Mouse (Mus musculus): ENCODE measurements around the gene Mcf2l. TPM values are rescaled to one million over a fixed set of nuclear protein-coding genes. Genes with fewer than 3 reads are reported as not detected.

Gene Mcf2l
- 0.21 to 0.26 TPM (median 0.26 TPM) in 3 of 4 replicates, not detected in the other for total RNA-seq (2023; ENCODE audit: inconsistent age)

GRCm38 (mm10) chr8:12873357-12874046 is at the start of gene Mcf2l:
Gene Mcf2l, plus strand, starts transcription at chr8:12873806.

GRCm38 (mm10) chr8:13025487-13026224 is 152.1 kb downstream of the Mcf2l start, which contains the start of gene F7:
Gene F7, plus strand, starts transcription at chr8:13026034.

GRCm38 (mm10) chr8:13037015-13037414 is 163.4 kb downstream of the Mcf2l start, which contains the start of gene F10:
Gene F10, plus strand, starts transcription at chr8:13037308.

GRCm38 (mm10) chr8:13060441-13061150 is 187.0 kb downstream of the Mcf2l start, which contains the start of gene Proz:
Gene Proz, plus strand, starts transcription at chr8:13060914.

Other genes with a start within 250 kb of the Mcf2l start
- gene Tubgcp3, start 201.6 kb upstream of the Mcf2l start, total RNA-seq (2023; ENCODE audit: inconsistent age) = 50.3 to 54.6 TPM (median 53.3 TPM) in 4 replicates
- gene Atp11a, start 116.8 kb upstream of the Mcf2l start, total RNA-seq (2023; ENCODE audit: inconsistent age) = 0.42 to 1.2 TPM (median 0.90 TPM) in 4 replicates
- not detected in 4 replicates for gene F7, start 152.2 kb downstream of the Mcf2l start, total RNA-seq (2023; ENCODE audit: inconsistent age)
- not detected in 4 replicates for gene F10, start 163.5 kb downstream of the Mcf2l start, total RNA-seq (2023; ENCODE audit: inconsistent age)
- not detected in 4 replicates for gene Proz, start 187.1 kb downstream of the Mcf2l start, total RNA-seq (2023; ENCODE audit: inconsistent age)
- 31.2 to 39.0 TPM (median 38.1 TPM) in 4 replicates for gene Pcid2, start 231.7 kb downstream of the Mcf2l start, total RNA-seq (2023; ENCODE audit: inconsistent age)
- 40.1 to 50.0 TPM (median 46.4 TPM) in 4 replicates for gene Cul4a, start 231.8 kb downstream of the Mcf2l start, total RNA-seq (2023; ENCODE audit: inconsistent age)

Measured in B cell, adult (primary cell).